Mouse (Mus musculus) A20 (cell line): ENCODE measurements around the gene Gna12.

Experiments
- DNase-seq: peaks from one replicate; pipeline ENCODE4 v3.0.0-alpha.2; 2011; ENCODE audit warnings: low read depth, low spot score

The Gna12 gene

DNA sequence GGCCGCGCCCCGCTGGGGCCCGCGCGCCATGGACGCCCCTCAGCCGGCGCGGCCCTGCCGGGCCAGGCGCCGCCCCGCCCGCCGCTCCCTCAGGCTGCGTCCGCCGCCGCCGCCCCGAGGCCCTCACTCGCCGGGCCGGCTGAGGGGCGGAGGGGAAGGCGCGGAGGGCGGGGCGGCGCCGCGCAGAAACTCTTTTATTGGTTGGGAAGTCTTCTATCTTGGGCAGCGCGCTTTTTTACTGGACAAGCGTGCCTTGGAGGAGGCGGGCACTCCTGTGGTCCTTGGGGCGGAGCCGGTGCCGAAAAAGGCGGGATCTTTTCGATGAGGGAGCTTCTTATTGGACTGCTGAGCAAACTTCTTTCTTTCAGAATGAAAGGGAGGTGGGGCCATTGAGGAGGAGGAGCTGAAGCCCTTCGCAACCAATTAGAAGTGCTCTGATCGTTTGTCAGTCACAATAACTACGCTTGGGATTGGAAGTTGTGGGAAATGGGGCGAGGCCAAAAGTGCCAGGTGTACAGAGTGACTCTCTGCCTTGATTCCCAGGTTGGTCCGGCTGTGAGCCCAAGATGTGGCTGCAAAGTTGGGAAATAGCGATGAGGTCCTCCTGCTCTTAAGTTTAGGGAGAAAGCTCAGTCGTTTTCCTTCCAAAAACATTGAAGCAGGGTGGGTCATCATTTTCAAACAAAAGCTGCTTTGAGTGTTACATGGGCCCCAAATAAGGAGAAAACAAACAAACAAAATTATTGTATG lies at the start of gene Gna12:
Gene Gna12, minus strand, starts transcription at position 118 of the 750 bp plus-strand sequence.
- DNase-seq: peak; percentile 100

DNA sequence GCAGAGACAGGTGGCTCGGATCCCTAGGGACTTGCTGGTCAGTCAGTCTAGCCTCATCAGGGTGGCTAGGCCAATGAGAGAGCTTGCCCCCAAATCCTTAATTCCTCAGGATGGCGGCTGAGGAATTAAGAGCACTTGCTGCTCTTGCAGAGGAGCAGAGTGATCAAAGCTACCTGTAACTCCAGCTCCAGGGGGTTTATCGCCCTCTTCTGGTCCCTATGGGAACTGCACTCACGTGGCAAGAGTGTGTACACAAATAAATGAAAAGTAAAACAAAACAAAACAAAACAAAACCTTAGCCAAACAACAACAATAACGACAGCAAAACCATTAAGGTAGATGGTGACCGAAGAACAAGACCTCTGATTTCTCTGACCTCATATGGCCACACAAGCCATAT lies 48.4 kb upstream of the Gna12 start:
- DNase-seq: peak; percentile 45

DNA sequence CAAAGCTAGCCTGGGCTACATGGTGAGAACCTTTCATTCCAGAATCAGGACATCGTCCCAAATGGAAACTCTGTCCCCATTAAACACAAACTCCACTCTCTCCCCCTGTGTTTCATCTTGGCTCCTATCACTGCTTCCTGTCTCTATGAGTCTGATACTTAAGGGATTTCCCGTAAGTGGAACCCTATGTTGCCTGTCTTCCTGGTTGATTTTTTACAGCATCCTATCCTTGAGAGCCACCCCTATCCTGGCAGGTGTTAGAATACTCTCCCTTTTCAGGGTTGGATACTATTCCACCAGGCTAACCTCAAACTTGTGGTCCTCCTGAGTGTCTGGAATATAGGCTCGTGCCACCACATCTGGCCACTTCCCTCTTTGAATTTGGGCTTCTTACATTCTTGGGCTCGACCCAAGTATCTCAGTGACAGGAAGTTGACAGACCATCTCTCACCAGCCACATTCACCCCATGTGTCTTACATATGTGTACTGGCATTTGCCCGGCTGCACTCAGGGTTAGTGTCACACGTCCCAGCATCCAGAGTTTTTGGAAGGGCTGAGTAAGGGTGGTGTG lies 43.6 kb upstream of the Gna12 start:
- no peak for DNase-seq

DNA sequence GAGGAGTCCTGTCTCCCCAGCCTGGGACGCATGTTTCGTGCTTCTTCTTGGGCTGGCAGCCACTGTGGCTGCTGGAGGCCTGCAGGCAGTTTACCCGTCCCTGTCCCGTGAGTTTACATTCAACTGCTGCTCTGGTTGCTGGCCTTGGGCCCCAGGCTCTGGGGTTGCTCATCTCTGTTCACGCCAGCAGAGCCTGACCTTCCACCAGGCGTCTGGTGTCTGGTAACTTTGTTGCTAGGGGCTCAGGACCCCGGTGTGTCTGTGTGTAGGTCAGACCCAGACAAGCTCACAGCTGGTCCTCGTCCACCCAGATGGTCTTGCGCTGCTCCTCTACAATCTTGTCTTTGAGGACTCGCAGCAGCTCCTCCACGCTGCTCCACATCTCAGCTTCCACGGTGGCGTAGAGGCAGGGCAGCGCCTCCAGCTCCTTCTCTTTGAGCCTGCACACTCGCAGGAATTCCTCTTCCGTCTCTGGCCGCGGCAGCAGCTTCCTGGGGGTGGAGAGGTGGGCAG lies 42.9 kb upstream of the Gna12 start:
- DNase-seq: no peak

DNA sequence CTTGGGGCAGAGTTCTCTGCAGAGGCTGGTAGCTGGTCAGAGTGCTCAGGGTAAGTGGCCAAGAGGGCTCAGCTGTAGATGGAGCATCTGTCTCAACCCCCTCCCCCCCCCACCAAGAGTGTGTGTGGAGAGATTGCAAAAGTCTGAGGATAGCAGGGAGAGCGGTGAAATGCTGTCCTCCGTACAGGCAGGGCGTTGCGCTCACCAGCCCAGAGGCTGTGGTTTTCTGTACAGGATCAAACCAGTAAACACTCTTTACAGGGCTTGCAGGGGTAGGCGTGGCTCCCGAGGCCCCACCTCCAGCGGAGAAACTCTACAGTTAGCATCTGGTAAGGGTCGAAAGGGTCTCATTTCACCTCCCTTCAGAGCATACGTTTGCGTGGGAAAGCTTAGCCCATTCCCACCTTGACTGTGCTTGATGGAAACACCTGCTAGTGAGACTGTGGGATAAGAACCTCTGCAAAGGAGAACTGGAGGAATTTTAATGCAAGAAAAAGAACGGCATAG lies 42.4 kb upstream of the Gna12 start:
- DNase-seq: no peak

DNA sequence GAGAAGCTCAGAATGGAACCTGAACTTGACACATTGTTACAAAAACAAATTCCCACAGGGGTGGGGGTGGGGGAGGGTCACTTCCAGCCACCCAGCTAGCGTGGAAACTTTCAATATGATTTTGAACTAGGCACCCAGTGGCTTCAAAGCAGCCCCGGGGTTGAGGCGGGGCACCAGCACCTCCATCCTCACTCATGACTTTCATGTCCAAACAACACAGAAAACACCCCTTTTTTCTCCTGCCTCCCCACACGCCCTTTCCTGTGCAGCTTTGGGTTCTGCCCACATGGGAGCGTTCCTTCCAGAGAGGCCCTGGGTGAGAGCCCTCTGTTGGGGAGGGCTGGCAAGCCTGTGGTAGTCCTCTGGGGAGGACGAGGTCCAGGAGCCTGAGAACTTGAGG lies 41.0 kb upstream of the Gna12 start:
- DNase-seq: no peak

DNA sequence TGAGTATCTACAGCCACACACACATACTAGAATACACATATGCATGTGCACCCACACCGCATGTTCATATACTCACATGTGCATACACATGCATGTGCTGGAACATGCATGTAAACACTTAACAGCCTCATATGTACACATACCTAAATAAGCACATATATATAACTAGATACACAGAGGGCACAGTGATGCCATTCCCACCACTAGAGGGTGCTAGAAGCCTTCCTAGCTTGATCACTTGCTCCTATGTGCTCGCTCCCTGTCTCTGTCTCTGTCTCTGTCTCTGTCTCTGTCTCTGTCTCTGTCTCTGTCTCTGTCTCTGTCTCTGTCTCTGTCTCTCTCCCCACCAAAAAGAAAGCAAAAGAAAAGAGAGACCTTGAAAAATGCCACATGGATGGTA lies 38.8 kb upstream of the Gna12 start:
- DNase-seq: peak; percentile 70

DNA sequence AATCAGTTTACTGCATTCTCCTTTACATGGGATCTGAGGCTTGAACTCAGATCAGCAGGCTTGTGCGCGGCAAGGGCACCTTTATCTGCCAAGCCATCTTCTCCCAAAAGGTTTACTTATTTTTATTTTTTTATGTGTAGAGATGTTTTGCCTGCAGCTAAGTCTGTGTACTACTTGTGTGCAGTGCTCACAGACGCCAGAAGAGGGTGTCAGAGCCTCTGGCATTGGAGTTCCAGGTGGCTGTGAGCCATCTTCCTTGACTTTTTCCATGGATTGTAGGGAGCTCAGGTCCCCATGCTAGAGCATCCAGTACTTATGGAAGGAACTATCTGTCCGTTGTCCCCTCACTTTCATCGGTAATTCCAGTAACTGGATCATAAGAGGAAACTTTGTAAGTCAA lies 29.5 kb upstream of the Gna12 start:
- DNase-seq: no peak

DNA sequence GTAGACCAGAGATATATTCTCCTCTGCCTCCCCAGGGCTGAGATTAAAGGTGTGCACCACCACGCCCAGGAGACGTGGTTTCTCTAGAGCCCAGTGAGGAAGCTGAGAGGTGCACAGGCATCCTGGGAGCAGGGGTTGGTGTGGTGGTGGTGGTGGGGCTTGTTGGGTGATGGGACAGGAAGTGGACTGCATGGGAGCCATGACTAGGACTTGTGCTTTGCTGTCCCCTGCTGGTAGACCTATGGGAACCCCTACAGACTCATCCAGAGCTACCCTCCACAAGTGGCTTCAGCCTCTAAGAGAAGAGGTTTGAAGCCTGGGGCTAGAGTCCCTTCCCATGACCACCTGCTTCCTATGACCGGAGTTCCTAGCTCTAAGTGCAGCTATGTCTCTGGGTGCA lies 28.1 kb upstream of the Gna12 start:
- DNase-seq: peak; percentile 64

DNA sequence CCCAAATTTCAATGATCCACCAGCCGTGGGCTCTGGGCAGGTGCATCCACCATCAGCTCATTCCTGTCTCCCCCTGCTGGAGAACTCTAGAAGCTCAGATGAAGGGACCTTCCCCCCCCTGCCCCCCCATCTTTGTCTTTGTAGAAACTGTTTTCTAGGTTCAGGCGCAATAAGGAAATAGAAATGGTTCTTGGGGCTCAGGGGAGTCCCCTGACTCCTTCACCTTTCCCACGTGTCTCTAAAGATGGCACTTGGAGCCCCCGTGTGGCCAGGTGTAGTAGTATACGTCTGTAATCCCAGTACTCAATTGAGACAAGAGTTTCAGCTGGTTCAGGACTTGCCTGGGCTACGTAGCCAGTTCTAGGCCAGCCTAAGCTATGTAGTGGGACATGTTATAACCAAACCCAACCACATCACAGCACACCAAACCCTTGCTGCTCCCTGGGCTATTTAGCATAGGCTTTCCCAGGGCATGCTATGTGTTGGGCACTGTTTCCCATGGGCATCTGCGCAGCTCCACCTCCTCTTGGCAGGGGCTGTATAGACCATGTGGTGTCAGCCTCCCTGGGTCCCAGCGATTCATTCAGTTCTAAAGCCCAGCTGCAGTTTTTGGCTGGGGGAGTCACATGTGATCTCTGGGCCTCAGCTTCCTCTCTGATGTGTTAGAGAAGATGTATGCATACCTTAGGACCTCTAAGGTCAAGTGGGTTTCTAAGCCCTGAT lies 27.4 kb upstream of the Gna12 start:
- peak; percentile 52 for DNase-seq

DNA sequence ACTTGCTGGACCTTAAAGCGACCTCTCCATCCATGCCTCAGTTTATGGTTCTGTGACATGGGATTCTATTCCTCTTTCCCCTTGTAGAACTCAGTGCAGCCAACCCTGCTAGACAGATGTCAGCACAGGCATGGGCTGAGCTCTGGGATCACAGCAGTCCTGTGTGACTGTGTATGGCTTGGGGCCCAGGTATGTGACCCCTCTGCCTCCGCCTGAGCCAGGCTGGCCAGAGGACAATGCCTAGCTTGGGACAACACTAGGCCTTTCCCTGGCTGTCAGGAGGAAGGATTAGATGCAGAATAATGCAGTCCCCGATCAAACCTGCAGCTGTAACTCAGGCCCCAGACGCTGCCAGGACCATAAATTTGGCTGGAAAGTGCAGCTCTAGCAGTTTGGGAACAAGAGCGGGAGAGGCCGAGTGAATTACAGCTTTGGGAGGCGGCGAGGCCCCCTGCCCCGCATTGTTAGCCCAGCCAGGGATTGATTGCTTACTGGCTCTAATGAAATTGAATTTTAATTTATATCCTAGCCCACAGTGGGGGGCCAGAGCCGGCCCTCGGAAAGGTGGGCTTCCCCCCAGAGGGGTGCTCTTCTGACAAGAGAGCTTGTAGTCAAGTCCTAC lies 25.8 kb upstream of the Gna12 start:
- DNase-seq: no peak

DNA sequence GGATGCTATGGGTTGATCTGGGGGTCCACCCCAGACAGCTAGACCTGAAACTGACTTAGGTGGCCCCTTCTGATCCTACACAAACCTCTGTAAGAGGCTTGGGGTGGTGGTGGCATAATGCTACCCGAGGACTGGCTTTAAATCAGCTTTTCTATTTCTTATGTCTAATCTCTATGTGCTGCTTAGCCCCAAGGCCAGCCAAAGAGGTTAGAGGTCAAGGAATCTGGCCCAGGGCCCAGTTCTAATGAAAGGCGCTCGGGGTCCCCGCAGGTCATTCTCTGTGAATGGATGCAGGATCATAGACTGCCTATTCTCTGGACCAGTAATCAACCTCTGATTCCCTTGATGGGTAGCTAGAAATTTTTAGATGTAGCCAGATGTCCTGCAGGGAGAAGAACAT lies 24.5 kb upstream of the Gna12 start:
- no peak for DNase-seq

DNA sequence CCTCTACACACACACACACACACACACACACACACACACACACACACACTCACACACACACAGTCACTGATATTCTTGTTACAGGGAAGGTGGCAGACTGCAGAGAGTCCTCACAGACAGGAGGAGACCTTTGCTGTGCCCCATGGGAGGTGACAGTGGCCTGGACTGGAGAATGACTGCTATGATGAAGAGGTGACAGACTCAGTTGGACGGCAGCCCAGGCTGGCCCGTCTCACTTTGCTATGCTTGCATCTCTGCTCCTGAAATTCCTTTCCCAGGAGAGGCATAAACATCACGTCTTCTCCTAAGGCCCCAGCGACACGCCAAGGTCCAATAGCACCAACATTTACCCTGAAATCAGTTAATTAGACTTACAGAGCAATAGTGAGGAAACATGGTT lies 23.5 kb upstream of the Gna12 start:
- DNase-seq: no peak

DNA sequence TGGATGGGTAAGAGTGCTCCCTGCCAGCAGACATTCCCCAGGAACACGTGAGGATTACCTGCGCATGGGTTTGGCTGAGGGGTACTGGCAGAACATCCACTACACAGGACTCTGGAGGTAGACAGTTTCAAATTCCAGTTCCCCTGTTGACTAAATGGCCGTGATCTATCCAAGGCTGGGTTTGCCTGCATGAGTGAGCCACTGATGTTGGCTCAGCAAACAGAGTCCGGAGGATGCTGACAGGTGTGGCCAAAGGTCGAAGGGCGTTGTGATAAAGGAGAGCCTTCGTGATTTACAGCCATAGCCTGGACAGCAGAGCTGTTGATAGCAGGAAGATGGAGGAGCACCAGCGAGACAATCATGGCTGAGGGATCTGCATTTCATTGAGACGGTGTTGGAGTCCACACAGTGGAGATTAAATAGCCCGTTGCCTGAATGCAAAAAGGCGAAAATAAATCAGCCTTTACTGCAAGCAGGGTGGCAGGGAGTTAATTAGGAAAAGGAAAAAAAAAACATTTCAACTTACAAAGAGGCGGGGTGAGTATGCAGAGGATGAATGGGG lies 22.3 kb upstream of the Gna12 start:
- DNase-seq: no peak

DNA sequence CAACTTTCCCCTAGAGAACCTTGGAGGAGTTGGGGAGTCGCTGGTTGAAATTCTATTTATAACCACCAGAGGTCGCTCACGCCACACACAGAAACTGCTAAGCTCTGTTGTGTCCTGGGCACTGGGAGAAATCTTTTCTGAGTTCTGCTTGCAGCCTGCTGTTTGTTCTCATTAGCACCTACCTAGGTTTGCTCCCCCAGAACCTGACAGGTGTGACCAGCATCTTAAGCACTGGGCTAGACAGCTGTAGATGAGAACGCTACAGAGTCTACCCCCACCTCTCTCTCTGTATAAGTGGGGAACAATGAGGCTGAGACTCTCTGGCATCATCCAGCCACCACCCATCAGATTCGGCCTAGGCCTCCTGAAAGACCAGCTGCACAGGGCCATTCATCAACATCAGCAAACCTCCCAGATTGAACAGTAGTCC lies 17.1 kb upstream of the Gna12 start:
- DNase-seq: peak; percentile 61

DNA sequence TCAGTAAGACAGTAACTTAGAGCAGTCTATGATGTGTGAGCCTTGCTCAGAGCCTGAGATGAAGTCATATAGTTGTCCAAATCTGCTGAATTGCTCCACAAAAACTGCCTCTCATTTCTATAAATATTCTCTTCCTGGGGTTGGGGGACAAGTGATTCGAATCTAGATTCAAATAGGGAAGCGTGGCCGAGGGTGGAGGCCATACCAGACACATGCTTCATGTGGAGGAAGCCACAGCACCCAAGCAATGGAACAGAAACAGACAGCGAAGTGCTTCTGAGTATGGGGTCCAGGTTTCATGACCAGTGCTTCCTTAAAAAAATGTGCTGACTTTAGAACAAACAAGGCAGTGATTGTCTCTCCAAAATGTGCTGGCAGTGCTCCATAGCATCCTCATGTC lies 11.7 kb upstream of the Gna12 start:
- DNase-seq: no peak

DNA sequence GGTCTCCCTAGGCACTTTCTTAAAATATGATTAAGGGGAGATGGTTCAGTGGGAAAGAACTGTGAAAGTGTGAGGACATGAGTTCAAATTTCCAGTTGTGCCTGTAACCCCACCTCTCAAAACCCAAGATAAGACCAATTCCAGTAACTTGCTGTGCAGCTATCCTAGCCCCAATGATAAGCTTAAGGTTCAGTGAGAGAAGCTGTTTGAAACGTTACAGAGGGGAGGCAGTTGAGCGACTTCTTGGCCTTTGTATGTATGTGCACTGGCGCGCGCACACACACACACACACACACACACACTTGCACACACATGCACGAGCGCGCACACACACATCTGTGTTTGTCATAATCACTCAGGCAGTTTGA lies 817 bp upstream of the Gna12 start:
- no peak for DNase-seq

DNA sequence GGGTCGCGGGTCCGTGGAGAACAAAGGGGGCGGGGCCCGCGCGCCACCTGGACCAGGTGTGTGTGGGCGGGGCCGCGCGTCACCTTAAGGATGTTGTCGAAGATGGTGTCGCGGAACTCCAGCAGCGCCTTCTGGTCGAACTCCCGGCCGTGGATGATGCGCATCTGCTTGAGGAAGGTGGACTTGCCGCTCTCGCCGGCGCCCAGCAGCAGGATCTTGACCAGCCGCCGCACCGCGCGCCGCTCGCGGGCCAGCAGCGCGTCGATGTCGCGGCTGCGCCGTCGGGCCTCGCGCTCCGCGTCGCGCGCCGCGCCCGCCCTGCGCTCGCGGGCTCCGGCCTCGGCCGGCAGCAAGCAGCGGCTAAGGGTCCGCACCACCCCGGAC lies 328 bp downstream of the Gna12 start:
- peak; percentile 68 for DNase-seq

DNA sequence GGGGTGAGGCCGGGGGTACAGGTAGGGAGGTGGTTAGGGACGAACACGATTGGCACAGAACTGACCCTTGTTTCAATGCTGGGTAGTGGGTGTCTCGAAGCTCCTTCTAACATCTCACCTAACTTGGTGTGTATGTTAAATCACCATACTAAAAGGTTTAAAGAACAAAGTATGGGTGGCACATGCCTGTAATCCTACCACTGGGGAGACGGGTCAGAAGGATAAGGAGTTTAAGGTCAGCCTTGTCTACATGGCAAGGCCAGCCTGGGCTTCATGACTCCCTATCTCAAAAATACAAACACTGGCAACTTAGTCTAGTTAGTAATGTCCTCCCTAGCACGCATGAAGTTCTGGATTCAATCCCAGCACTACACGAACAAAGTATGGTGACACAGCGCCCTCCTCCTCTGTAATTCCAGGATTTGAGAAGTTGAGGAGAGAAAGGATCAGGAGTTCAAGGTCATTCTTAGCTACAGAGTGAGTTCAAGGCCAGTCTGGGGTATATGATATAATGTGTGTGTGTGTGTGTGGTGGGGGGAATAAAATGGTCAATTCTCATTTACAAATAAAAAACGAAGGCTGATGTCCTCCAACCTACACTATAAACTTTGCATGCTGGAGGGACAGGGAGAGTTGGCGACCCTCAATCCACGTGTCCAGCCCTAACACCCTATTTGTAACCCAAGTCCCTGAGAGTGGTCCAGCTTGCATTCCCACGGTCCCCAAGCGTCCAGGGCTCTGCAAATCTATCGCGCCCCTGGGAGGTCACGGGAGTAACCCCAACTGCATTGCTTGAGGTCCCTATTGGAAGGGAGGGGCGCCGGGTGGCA lies 935 bp downstream of the Gna12 start:
- no peak for DNase-seq

DNA sequence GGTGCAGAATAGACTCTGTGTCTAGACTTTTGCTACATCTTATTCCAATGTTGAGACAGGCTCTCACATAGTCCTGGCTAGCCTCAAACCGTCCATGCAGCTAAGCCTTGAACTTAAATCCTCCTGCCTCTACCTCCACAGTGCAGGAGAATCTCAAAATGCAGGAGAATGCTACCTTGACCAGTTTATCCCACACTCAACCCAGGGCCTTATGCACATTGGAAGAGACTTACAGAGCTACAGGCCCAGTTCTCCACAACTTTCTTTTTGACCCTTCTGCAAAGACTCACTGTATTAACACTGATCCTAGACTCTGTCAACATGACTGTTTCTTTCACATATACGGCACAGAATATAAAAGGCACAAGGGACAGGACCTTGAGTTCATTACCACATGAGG lies 1.9 kb downstream of the Gna12 start:
- DNase-seq: no peak

DNA sequence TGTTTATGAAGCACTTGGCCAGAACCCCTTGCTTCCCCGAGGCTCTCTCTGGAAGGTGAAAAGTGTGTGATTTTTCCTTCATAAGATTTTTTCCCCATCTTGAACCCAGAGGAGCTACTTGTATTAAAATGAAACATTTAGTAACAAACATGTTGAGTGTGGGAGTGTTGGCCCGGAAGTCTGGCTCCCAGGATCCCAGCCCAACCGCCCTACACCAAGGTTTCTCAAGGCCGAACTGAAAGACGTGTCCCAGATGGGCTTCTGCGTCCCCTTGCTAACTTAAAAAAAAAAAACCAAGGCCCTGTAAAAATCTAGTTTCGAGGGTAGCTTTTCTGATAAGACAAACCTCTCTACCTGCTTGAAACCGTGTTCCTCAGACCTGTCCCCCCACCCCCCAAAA lies 2.3 kb downstream of the Gna12 start:
- DNase-seq: no peak
